Mouse (Mus musculus) ES-E14 (cell line): Measurements from ENCODE around the gene Hfe.

ENCODE experiments used
- CHD2 ChIP-seq: IDR thresholded peaks from 2 replicates; pipeline ENCODE4 v1.6.1; 2014; ENCODE audit warnings: mild to moderate bottlenecking, low read depth, low read length, inconsistent platforms
- HCFC1 ChIP-seq: IDR thresholded peaks from 2 replicates; pipeline ENCODE4 v1.6.1; 2012; ENCODE audit warnings: low read length, inconsistent platforms, borderline replicate concordance; ENCODE audit not compliant: insufficient read depth
- MAFK ChIP-seq: IDR thresholded peaks from 2 replicates; pipeline ENCODE4 v1.6.1; 2014; ENCODE audit warnings: mild to moderate bottlenecking, low read depth, low read length, inconsistent platforms; ENCODE audit not compliant: insufficient read depth
- ZNF384 ChIP-seq: IDR thresholded peaks from 2 replicates; pipeline ENCODE4 v1.6.1; 2012; ENCODE audit warnings: low read depth, low read length, inconsistent platforms

GRCm38 (mm10) chr13:23699767-23700166 is 10.9 kb downstream of the Hfe start:
- TF ChIP-seq ZNF384 (no peak), MAFK (no peak), HCFC1 (no peak), CHD2 (no peak)
